In the genomic region with DNA sequence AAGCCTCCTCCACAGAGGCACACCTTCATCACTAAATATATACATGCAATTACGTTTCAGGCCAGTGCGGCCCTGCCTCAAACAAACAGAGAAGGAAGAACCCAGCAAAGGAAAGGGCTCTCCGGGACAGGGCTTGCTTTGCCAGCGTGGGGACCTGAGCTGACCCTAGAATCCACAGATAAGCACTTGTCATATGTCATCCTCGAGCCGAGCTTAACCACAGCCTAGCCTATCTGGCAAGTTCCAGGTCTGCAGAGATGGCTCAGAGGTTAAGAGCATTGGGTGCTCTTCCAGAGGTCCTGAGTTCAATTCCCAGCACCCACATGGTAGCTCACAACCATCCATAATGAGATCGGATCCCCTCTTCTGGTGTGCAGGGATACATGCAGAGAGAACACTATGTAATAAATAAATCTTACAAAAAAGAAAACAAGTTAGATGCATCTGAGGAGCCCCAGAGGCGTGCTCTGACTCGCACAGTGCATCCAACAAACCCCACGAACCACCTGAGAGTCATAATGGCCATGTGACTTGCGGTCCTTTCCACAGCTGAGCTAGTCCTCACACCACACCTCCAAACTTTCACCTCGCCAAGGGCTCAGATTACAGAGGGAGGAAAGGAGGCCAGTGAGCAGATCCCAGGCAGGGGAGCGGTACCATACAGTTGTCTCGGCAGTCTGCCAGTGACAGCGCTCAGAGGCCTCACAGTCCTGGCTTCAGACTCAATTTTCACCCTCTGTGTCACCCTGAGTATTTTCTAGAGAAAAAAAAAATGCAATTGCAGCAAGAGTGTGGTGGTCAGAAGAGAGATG, we compare ENCODE assay signal across 1 mouse cellular context.
TF ChIP-seq lines count a peak whose summit lies in the region.

No protein-coding gene starts in this region.

TF ChIP-seq in myocyte, 11 proteins besides CTCF, POLR2A, EP300 and RAD21 (continued from another document):
- peak in 2 of 3 experiments; percentile 15 to 62 for TF ChIP-seq MYOD1 (IDR thresholded peaks at IDR 0.05; ENCODE audit: control insufficient read depth in 1 of 3, insufficient read length in 2 of 3, low read depth in 2 of 3)
- no peak for TF ChIP-seq MAX (IDR thresholded peaks at IDR 0.05; ENCODE audit: low read depth)
- TF ChIP-seq TCF12 (IDR thresholded peaks at IDR 0.05; ENCODE audit: insufficient read depth, poor library complexity, severe bottlenecking), result no peak
TF ChIP-seq in myocyte: peak in this region for 3.
